8 mouse cellular contexts compared by ENCODE assay signal in genomic region chr13:60173591-60174524, GRCm38 (mm10). TPM values are rescaled to one million over a fixed set of nuclear protein-coding genes. Genes with fewer than 3 reads are reported as not detected.
DNase-seq lines count a peak whose midpoint lies in the region; ATAC-seq and TF ChIP-seq lines count a peak whose summit lies in the region.

No protein-coding gene starts in this region.

- H3K36me3 ChIP-seq in hindbrain, embryonic 15.5 days = no peaks in the 10 kb centered on the region
- no peaks in the 10 kb centered on the region for H3K36me3 ChIP-seq in liver, embryonic 13.5 days

- H3K27me3 ChIP-seq in hindbrain, embryonic 15.5 days = peaks cover 10% of the 10 kb centered on the region; the same call in 1 of the 2 replicates
- peaks cover 88% of the 10 kb centered on the region for H3K27me3 ChIP-seq in liver, embryonic 13.5 days

- no peaks in the 10 kb centered on the region for H3K9me3 ChIP-seq in hindbrain, embryonic 15.5 days
- H3K9me3 ChIP-seq in liver, embryonic 13.5 days (replicated peaks) = no peaks in the 10 kb centered on the region

- no peak overlapping the region for H3K27ac ChIP-seq in hindbrain, embryonic 15.5 days (replicated peaks)
- no peak overlapping the region for H3K27ac ChIP-seq in liver, embryonic 13.5 days

- no peak for TF ChIP-seq CTCF in lung, adult 2 months (IDR thresholded peaks at IDR 0.05; ENCODE audit: insufficient read depth, low read length)

- 0 out of 2 replicates have a peak overlapping the region, but pooled peaks have one; percentile 19 for H3K9ac ChIP-seq in hindbrain, embryonic 15.5 days
- H3K9ac ChIP-seq in liver, embryonic 13.5 days = no peak overlapping the region

- H3K4me3 ChIP-seq in lung, adult 2 months (replicated peaks; ENCODE audit: extremely low read depth, low read depth, low read length) = no peak overlapping the region
- peak overlapping the region; percentile 89 for H3K4me3 ChIP-seq in hindbrain, embryonic 15.5 days
- H3K4me3 ChIP-seq in liver, embryonic 13.5 days (replicated peaks) = peak overlapping the region; percentile 4; the same call in 1 of the 2 replicates

- ATAC-seq in hindbrain, embryonic 15.5 days (ENCODE audit: low FRiP score, low read depth) = no peak
- ATAC-seq in liver, embryonic 13.5 days (ENCODE audit: low read depth) = no peak
- ATAC-seq in monocyte, adult 5-6 weeks (replicated peaks; ENCODE audit: insufficient number of reproducible peaks, low FRiP score, low TSS enrichment, poor library complexity, severe bottlenecking) = no peak

- no peak for TF ChIP-seq POLR2A in lung, adult 2 months (IDR thresholded peaks at IDR 0.05; ENCODE audit: borderline replicate concordance, extremely low read depth, low read depth, low read length)

- 28% methylated on average over 12 of the region's 12 CpGs for WGBS in lung, adult 2 months
- WGBS in hindbrain, embryonic 15.5 days = 10% methylated on average over 12 of the region's 12 CpGs
- 37% methylated on average over 12 of the region's 12 CpGs for WGBS in liver, embryonic 13.5 days (ENCODE audit: insufficient replicate concordance)

- peaks cover 7% of the 10 kb centered on the region for H3K4me1 ChIP-seq in lung, adult 2 months (ENCODE audit: control insufficient read depth, insufficient read depth, low read length)
- peaks cover 50% of the 10 kb centered on the region for H3K4me1 ChIP-seq in hindbrain, embryonic 15.5 days (replicated peaks)
- peaks cover 16% of the 10 kb centered on the region for H3K4me1 ChIP-seq in liver, embryonic 13.5 days (replicated peaks)

- H3K4me2 ChIP-seq in hindbrain, embryonic 15.5 days = peak overlapping the region; percentile 93
- H3K4me2 ChIP-seq in liver, embryonic 13.5 days = peak overlapping the region; percentile 6; the same call in 1 of the 2 replicates

- DNase-seq in lung, adult 18-20 months = peak; percentile 54 to 67
- DNase-seq in lung, adult 2 months = no peak
- no peak for DNase-seq in liver, embryonic 13.5 days
- DNase-seq in retina, postnatal 1 day = peak; percentile 34
- DNase-seq in cerebellum, postnatal 4 days (ENCODE audit: low spot score in 2 of 2) = no peak
- no peak for DNase-seq in B cell, adult 2 months

RNA-seq across cellular contexts. Expression of gene Gas1, which starts 3.3 kb away (rescaled TPM):
- 66.0 and 124 TPM in 2 replicates for polyA plus RNA-seq in lung, adult 2 months (2012; rRNA removed)
- 24.8 and 28.7 TPM in 2 replicates for polyA plus RNA-seq in hindbrain, embryonic 15.5 days (2015; fragmentation: Nextera tagmentation; extraction: Ambion mirVana)
- polyA plus RNA-seq in liver, embryonic 13.5 days (2015; fragmentation: Nextera tagmentation; extraction: Ambion mirVana) = 2.8 and 4.1 TPM in 2 replicates
- total RNA-seq in monocyte, adult 5-6 weeks (2017) = not detected in 3 replicates

Comparison
In these comparisons a context has a peak if more than half of its experiments do, and no peak if none do; other contexts are left out.
1. DNase-seq: peak in lung, adult 18-20 months (2 of 2) and retina, postnatal 1 day (single experiment); none in lung, adult 2 months (single experiment), liver, embryonic 13.5 days (single experiment), cerebellum, postnatal 4 days (0 of 2) and B cell, adult 2 months (0 of 2).